Mouse (Mus musculus) small intestine, adult 2 months (tissue): Measurements from ENCODE around the gene Amd1.

Experiments
- CTCF ChIP-seq: fragments of 200-500 bp; IDR thresholded peaks from 2 replicates; pipeline ENCODE4 v1.5.1; 2012; ENCODE audit warnings: low read depth, mild to moderate bottlenecking, control low read depth, inconsistent platforms, low read length, moderate library complexity, mixed read lengths; ENCODE audit not compliant: insufficient replicate concordance, insufficient read length; ENCODE audit errors: extremely low read depth
- POLR2A ChIP-seq: fragments of 200-500 bp; IDR thresholded peaks from 2 replicates; pipeline ENCODE4 v1.6.1; 2012; ENCODE audit warnings: low read depth, mild to moderate bottlenecking, control low read depth, inconsistent platforms, low read length, moderate library complexity

DNA sequence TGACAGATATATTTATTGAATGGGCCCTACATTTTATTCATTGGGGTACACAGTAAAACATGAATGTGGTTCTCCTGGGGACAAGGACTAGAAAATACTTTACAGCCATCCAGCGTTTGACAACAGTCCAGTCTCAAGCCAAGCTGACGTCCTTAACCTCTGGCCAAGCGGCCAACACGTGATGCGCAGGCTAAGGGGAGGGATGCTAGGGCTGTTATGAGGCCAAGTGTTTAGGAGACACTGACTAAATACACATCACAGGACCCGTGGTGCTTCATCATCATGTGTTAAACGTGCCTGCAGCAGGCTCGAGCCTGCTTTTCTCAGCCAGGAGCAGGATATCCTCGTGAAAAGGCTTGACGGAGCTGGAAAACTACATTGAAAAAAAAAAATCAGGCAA, 18.3 kb upstream of the Amd1 start:
- TF ChIP-seq CTCF: no peak
- no peak for TF ChIP-seq POLR2A
